ENCODE assay signal across 7 mouse cellular contexts in genomic region chr10:17213310-17214064, GRCm38 (mm10).
DNase-seq lines count a peak whose midpoint lies in the region; ATAC-seq and TF ChIP-seq lines count a peak whose summit lies in the region.

No protein-coding gene starts in this region.

- no peaks in the 10 kb centered on the region for H3K27me3 ChIP-seq in lung, embryonic 16.5 days (ENCODE audit: control insufficient read depth, insufficient read depth, low read depth, low read length)
- no peaks in the 10 kb centered on the region for H3K27me3 ChIP-seq in forebrain, embryonic 13.5 days
- H3K27me3 ChIP-seq in limb, embryonic 12.5 days, result no peaks in the 10 kb centered on the region
- H3K27me3 ChIP-seq in stomach, postnatal 0 days (ENCODE audit: control insufficient read depth, insufficient read depth, low read length), result no peaks in the 10 kb centered on the region

- no peak for TF ChIP-seq CTCF in stomach, postnatal 0 days (IDR thresholded peaks at IDR 0.05; ENCODE audit: low read depth)

- DNase-seq in lung, postnatal 25 days (ENCODE audit: low spot score), result no peak
- peak; percentile 40 for DNase-seq in stomach, postnatal 0 days (ENCODE audit: low spot score)
- DNase-seq in ovary, postnatal 14 days (ENCODE audit: low spot score), result no peak
- no peak for DNase-seq in cerebellum, adult 11 months

- peak overlapping the region; percentile 70 for H3K27ac ChIP-seq in lung, embryonic 16.5 days (ENCODE audit: low read length)
- H3K27ac ChIP-seq in forebrain, embryonic 13.5 days, result 0 out of 2 replicates have a peak overlapping the region, but pooled peaks have one; percentile 3
- H3K27ac ChIP-seq in limb, embryonic 12.5 days, result peak overlapping the region; percentile 64
- no peak overlapping the region for H3K27ac ChIP-seq in stomach, postnatal 0 days (replicated peaks)

- no peaks in the 10 kb centered on the region for H3K36me3 ChIP-seq in lung, embryonic 16.5 days (ENCODE audit: control insufficient read depth, insufficient read depth, low read length)
- H3K36me3 ChIP-seq in forebrain, embryonic 13.5 days (ENCODE audit: poor library complexity, severe bottlenecking), result no peaks in the 10 kb centered on the region
- no peaks in the 10 kb centered on the region for H3K36me3 ChIP-seq in limb, embryonic 12.5 days
- no peaks in the 10 kb centered on the region for H3K36me3 ChIP-seq in stomach, postnatal 0 days (ENCODE audit: control insufficient read depth, insufficient read depth, low read length)

- ATAC-seq in lung, embryonic 16.5 days (ENCODE audit: low read depth), result peak; percentile 79
- ATAC-seq in forebrain, embryonic 13.5 days, result peak; percentile 80
- ATAC-seq in limb, embryonic 12.5 days (ENCODE audit: insufficient number of reproducible peaks, insufficient read depth, low FRiP score, low TSS enrichment, low read depth), result peak; percentile 90
- peak; percentile 53; the same call in 1 of the 2 replicates for ATAC-seq in stomach, postnatal 0 days (ENCODE audit: low FRiP score, low TSS enrichment)

- H3K4me2 ChIP-seq in lung, embryonic 16.5 days (ENCODE audit: low read depth, low read length), result peak overlapping the region; percentile 25; the same call in 1 of the 2 replicates
- no peak overlapping the region for H3K4me2 ChIP-seq in forebrain, embryonic 13.5 days
- H3K4me2 ChIP-seq in limb, embryonic 12.5 days, result peak overlapping the region; percentile 45
- H3K4me2 ChIP-seq in stomach, postnatal 0 days (replicated peaks; ENCODE audit: low read depth), result no peak overlapping the region; the same call in 1 of the 2 replicates

- H3K9me3 ChIP-seq in lung, embryonic 16.5 days (ENCODE audit: control insufficient read depth, low read length), result no peaks in the 10 kb centered on the region
- no peaks in the 10 kb centered on the region for H3K9me3 ChIP-seq in forebrain, embryonic 13.5 days (replicated peaks)
- H3K9me3 ChIP-seq in limb, embryonic 12.5 days, result no peaks in the 10 kb centered on the region
- no peaks in the 10 kb centered on the region for H3K9me3 ChIP-seq in stomach, postnatal 0 days (ENCODE audit: control insufficient read depth, low read length)

- no peak for TF ChIP-seq EP300 in stomach, postnatal 0 days (optimal IDR thresholded peaks at IDR 0.05)

- H3K9ac ChIP-seq in lung, embryonic 16.5 days (ENCODE audit: low read length), result no peak overlapping the region
- no peak overlapping the region for H3K9ac ChIP-seq in forebrain, embryonic 13.5 days
- no peak overlapping the region for H3K9ac ChIP-seq in limb, embryonic 12.5 days (replicated peaks)
- H3K9ac ChIP-seq in stomach, postnatal 0 days (ENCODE audit: low read length), result no peak overlapping the region

- 36% methylated on average over 6 of the region's 7 CpGs for WGBS in lung, embryonic 16.5 days
- 48% methylated on average over 6 of the region's 7 CpGs for WGBS in forebrain, embryonic 13.5 days
- WGBS in limb, embryonic 12.5 days, result 7% methylated on average over 7 of the region's 7 CpGs
- 25% methylated on average over 7 of the region's 7 CpGs for WGBS in stomach, postnatal 0 days

- H3K4me3 ChIP-seq in lung, embryonic 16.5 days (ENCODE audit: low read length), result no peak overlapping the region
- no peak overlapping the region for H3K4me3 ChIP-seq in forebrain, embryonic 13.5 days
- H3K4me3 ChIP-seq in limb, embryonic 12.5 days (replicated peaks), result no peak overlapping the region
- no peak overlapping the region for H3K4me3 ChIP-seq in stomach, postnatal 0 days (ENCODE audit: low read depth, low read length)

- H3K4me1 ChIP-seq in lung, embryonic 16.5 days (replicated peaks; ENCODE audit: control insufficient read depth, insufficient read depth, low read length), result peaks cover 5% of the 10 kb centered on the region
- H3K4me1 ChIP-seq in forebrain, embryonic 13.5 days, result peaks cover 16% of the 10 kb centered on the region
- H3K4me1 ChIP-seq in limb, embryonic 12.5 days (replicated peaks), result peaks cover 25% of the 10 kb centered on the region
- H3K4me1 ChIP-seq in stomach, postnatal 0 days (replicated peaks; ENCODE audit: control insufficient read depth, insufficient read depth), result no peaks in the 10 kb centered on the region; the same call in 1 of the 2 replicates

Comparison
In these comparisons a context has a peak if more than half of its experiments do, and no peak if none do; other contexts are left out.
1. H3K4me2 ChIP-seq: peak in lung, embryonic 16.5 days (single experiment) and limb, embryonic 12.5 days (single experiment); none in forebrain, embryonic 13.5 days (single experiment) and stomach, postnatal 0 days (single experiment).
2. Peak in every context shown above with its lines, with median percentiles within 50 percentile points of each other: ATAC-seq.